Mouse (Mus musculus): ENCODE results near the gene Nt5e.

- no peak for TF ChIP-seq CTCF (conservative IDR thresholded peaks at IDR 0.05; ENCODE audit: insufficient read depth, insufficient read length, low read depth, low read length)
- TF ChIP-seq POLR2A (IDR thresholded peaks at IDR 0.05; ENCODE audit: low read depth, low read length), result no peak
Observed at GRCm38 (mm10) chr9:88379057-88379456, 52.1 kb downstream of the Nt5e start.

All from kidney, adult 2 months (tissue).